Mouse (Mus musculus) Patski (cell line): ENCODE data around the gene Cisd1. TPM values are rescaled to one million over a fixed set of nuclear protein-coding genes. Genes with fewer than 3 reads are reported as not detected.

Source experiments
- ATAC-seq: fragments of 100-300 bp; one replicate; pipeline ENCODE4 v1.8.0; 2021
- CTCF ChIA-PET: fragments of 350-600 bp; sonication (Branson Sonifier 250); formaldehyde crosslinking; loops from one replicate; lab custom pipeline; 2022; ENCODE audit warnings: inconsistent platforms; lab: Charles Lee
- POLR2A ChIA-PET: fragments of 350-600 bp; sonication (Branson Sonifier 250); formaldehyde crosslinking; loops from one replicate; lab custom pipeline; 2022; ENCODE audit warnings: antibody characterized with exemption, inconsistent platforms; lab: Charles Lee
- DNase-seq: peaks from one replicate; pipeline ENCODE4 v3.0.0-alpha.2; 2011; ENCODE audit warnings: low read depth, low spot score
- H3K27me3 ChIP-seq: fragments of 371-371 bp; one replicate; pipeline ENCODE4 v1.5.1; 2021
- CTCF ChIP-seq: fragments of 100-300 bp; IDR thresholded peaks from one replicate; pipeline ENCODE4 v1.5.1; 2021
- in situ Hi-C: fragments of 300-500 bp; cut with MboI; formaldehyde crosslinking; loops from 3 replicates; pipeline ENCODE4 v1.11.1; 2018; ENCODE audit warnings: low pct_unique_long_range_greater_than_20kb, mixed read lengths
- polyA plus RNA-seq: library from polyadenylated mRNA; unstranded; gene quantifications from one replicate; pipeline ENCODE4 v1.2.3, GENCODE M21; 2021

The Cisd1 gene
- polyA plus RNA-seq, 1 experiment from 2014 or later, result 137 TPM

GRCm38 (mm10) chr10:71332376-71332775, 12.4 kb downstream of the Cisd1 start:
- DNase-seq (no peak), ATAC-seq (no peak)
- ChIA-PET POLR2A (no interaction called here), CTCF (interaction anchor here (1.2 to 2.8 kb wide), 2 partner anchors 9 to 69 kb away, joined by 3 to 10 read pairs; no protein-coding TSS in a partner anchor)
- H3K27me3 ChIP-seq, result no peaks in the 10 kb centered on the region
- no peak for TF ChIP-seq CTCF
- in situ Hi-C loops, result no loop called here

- ATAC-seq, result no peak
- CTCF ChIA-PET, result interaction anchor here (1.2 to 2.8 kb wide), 2 partner anchors 10 to 69 kb away, joined by 3 to 10 read pairs; no protein-coding TSS in a partner anchor
Measured at GRCm38 (mm10) chr10:71331908-71332307, 12.8 kb downstream of the Cisd1 start.

GRCm38 (mm10) chr10:71330070-71330469, 14.7 kb downstream of the Cisd1 start:
- in situ Hi-C loops, result no loop called here
- no peak for TF ChIP-seq CTCF
- POLR2A ChIA-PET, result no interaction called here
- no peak for ATAC-seq
- CTCF ChIA-PET, result no interaction called here
- no peaks in the 10 kb centered on the region for H3K27me3 ChIP-seq
- no peak for DNase-seq

More at GRCm38 (mm10) chr10:71331908-71332307, 12.8 kb downstream of the Cisd1 start:
- in situ Hi-C loops, result no loop called here
- TF ChIP-seq CTCF, result no peak
- POLR2A ChIA-PET, result interaction anchor here (0.7 kb wide), 1 partner anchor 28 kb away, joined by 5 read pairs; no protein-coding TSS in a partner anchor
- DNase-seq, result no peak
- H3K27me3 ChIP-seq, result no peaks in the 10 kb centered on the region

DNA sequence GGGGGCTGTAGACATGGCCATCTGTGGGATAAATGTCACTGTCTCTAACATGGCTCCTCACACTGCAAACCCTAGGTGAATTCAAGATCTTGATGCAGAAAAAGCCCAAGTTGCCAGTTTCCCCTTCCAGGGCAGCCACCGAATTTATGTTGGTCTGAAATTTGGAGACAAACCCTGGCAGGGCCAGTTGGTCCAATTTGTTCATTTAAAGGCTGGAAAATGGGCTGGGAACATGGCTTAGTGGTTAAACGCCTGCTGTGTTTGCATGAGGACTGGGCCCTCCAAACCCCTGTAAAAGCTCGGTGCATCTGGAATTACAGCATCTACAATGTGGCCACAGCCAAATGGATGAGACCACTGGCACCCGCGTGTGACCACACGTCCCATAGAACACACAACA, 15.5 kb downstream of the Cisd1 start:
- no peak for DNase-seq
- CTCF ChIA-PET, result interaction anchor here (1.0 to 1.9 kb wide), 5 partner anchors 12 to 72 kb away, joined by 3 to 12 read pairs (median 4); no protein-coding TSS in a partner anchor
- POLR2A ChIA-PET, result no interaction called here
- TF ChIP-seq CTCF, result no peak
- in situ Hi-C loops, result no loop called here
- ATAC-seq, result no peak
- no peaks in the 10 kb centered on the region for H3K27me3 ChIP-seq

DNA sequence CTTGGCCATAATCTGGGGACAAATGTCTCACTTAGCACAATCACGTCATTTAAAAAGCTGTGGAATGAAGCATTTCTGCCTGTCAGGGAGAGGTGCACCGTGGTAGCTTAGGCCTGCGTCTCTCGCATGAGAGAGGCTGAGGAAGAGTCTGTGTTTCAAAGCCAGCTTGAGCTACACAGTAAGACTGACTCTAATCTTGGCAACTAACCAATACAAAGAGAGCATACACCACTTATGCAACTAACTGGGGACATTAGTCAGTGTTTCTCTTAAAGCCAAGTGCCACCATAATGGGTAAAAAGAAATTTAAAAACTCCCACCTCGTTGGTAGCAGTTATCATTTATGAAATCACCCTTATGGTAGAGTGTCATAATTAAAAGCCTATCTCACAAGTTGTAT, 15.9 kb downstream of the Cisd1 start:
- ATAC-seq, result no peak
- in situ Hi-C loops, result no loop called here
- no peaks in the 10 kb centered on the region for H3K27me3 ChIP-seq
- ChIA-PET POLR2A (no interaction called here), CTCF (interaction anchor here (1.0 to 1.9 kb wide), 7 partner anchors 9 to 72 kb away, joined by 3 to 12 read pairs (median 4); partner anchors contain the start of gene Ipmk)
- no peak for TF ChIP-seq CTCF
- DNase-seq, result no peak

DNA sequence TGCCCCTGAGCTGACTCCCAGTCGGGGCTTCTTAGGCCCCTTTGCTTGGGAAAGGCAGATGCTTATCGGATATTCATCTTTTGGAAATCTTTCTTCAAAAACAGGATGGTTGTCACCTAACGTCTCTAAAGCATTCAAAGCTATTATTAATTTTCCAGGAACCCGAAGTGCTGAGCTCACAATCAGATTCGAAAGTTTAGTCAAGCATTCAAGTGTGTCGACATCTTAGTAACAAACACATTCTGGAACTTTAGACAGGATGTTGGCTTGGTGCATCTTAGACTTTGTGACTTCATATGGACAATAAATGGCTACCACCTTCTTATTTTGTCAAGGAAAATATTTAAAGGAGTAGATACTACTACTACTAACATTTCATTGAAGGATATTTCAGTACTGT, 16.4 kb downstream of the Cisd1 start:
- in situ Hi-C loops, result no loop called here
- no peak for DNase-seq
- ChIA-PET CTCF (interaction anchor here (1.0 to 2.6 kb wide), 8 partner anchors 10 to 73 kb away, joined by 3 to 12 read pairs (median 4); partner anchors contain the start of gene Ipmk), POLR2A (no interaction called here)
- no peak for ATAC-seq
- no peak for TF ChIP-seq CTCF
- H3K27me3 ChIP-seq, result no peaks in the 10 kb centered on the region

- DNase-seq (no peak), ATAC-seq (no peak)
- H3K27me3 ChIP-seq, result no peaks in the 10 kb centered on the region
- ChIA-PET CTCF (interaction anchor here (1.0 to 3.7 kb wide), 9 partner anchors 9 to 76 kb away, joined by 3 to 43 read pairs (median 6); partner anchors contain the start of genes Cisd1 and Ipmk), POLR2A (no interaction called here)
- in situ Hi-C loops, result no loop called here
- no peak for TF ChIP-seq CTCF
Measured at GRCm38 (mm10) chr10:71327386-71327785, 17.4 kb downstream of the Cisd1 start.

GRCm38 (mm10) chr10:71326789-71327188, 18.0 kb downstream of the Cisd1 start:
- POLR2A ChIA-PET, result interaction anchor here (0.7 kb wide), 1 partner anchor 78 kb away, joined by 4 read pairs; no protein-coding TSS in a partner anchor
- peak; percentile 96 for TF ChIP-seq CTCF
- in situ Hi-C loops, result no loop called here
- H3K27me3 ChIP-seq, result no peaks in the 10 kb centered on the region
- DNase-seq (no peak), ATAC-seq (peak; percentile 68)
- CTCF ChIA-PET, result interaction anchor here (0.6 to 3.7 kb wide), 16 partner anchors 9 to 77 kb away, joined by 3 to 43 read pairs (median 4); partner anchors contain the start of genes Cisd1 and Ipmk

DNA sequence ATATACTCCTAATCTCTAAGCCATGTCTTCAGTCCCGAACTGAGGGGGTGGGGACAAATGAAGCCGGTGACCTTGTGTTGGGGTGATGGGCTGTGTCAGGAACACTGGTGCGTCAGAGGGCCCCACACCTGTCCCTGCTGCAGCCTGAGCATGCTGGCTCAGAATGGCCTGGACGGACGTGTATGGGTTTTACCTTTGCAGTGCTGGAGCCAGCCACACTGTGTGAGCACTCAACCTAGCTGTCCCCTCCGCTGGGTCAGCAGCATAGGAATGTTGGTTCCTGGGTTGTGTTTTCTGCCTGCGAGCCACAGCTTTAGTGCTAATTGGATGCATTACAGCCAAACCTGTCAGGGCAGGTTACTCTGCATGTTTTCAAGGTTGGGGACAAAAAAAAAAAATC, 18.6 kb downstream of the Cisd1 start:
- in situ Hi-C loops, result no loop called here
- DNase-seq (no peak), ATAC-seq (no peak)
- H3K27me3 ChIP-seq, result no peaks in the 10 kb centered on the region
- CTCF ChIA-PET, result interaction anchor here (0.6 to 3.7 kb wide), 16 partner anchors 10 to 78 kb away, joined by 3 to 43 read pairs (median 4); partner anchors contain the start of genes Cisd1 and Ipmk
- TF ChIP-seq CTCF, result no peak
- POLR2A ChIA-PET, result interaction anchor here (1.3 kb wide), 1 partner anchor 13 kb away, joined by 4 read pairs; no protein-coding TSS in a partner anchor

- in situ Hi-C loops, result loop anchor here (5.0 to 25.0 kb wide), 3 partner anchors 79 to 1064 kb away; no protein-coding TSS in a partner anchor
- no peak for ATAC-seq
Measured at GRCm38 (mm10) chr10:71323669-71324068, 21.1 kb downstream of the Cisd1 start.

GRCm38 (mm10) chr10:71316497-71316896, 28.3 kb downstream of the Cisd1 start:
- ATAC-seq (no peak), DNase-seq (no peak)
- in situ Hi-C loops, result loop anchor here (25.0 kb wide), 2 partner anchors 621 to 1071 kb away; no protein-coding TSS in a partner anchor
- POLR2A ChIA-PET, result no interaction called here
- no peak for TF ChIP-seq CTCF
- CTCF ChIA-PET, result interaction anchor here (1.4 to 1.5 kb wide), 2 partner anchors 16 to 85 kb away, joined by 3 to 9 read pairs; no protein-coding TSS in a partner anchor
- peaks cover 6% of the 10 kb centered on the region for H3K27me3 ChIP-seq

More at GRCm38 (mm10) chr10:71323669-71324068, 21.1 kb downstream of the Cisd1 start:
- no peak for DNase-seq
- POLR2A ChIA-PET, result no interaction called here
- CTCF ChIA-PET, result interaction anchor here (1.1 to 3.7 kb wide), 2 partner anchors 74 to 77 kb away, joined by 3 to 43 read pairs; no protein-coding TSS in a partner anchor
- TF ChIP-seq CTCF, result no peak
- no peaks in the 10 kb centered on the region for H3K27me3 ChIP-seq
